Mouse (Mus musculus): ENCODE measurements around the gene Trim71. TPM values are rescaled to one million over a fixed set of nuclear protein-coding genes. Genes with fewer than 3 reads are reported as not detected.
A peak's percentile ranks its signal among the peaks of the same experiment; 100 is the strongest.

The Trim71 gene
- total RNA-seq, 2 experiments from 2014 or later, result 0.69 TPM

GRCm38 (mm10) chr9:114560771-114561670 lies 3.1 kb downstream of the Trim71 start:
- DNase-seq (ENCODE audit: low spot score in 2 of 2), result no peak
- intact Hi-C loops (cut with DNase I), result no loop called here

GRCm38 (mm10) chr9:114560141-114560540 lies 4.0 kb downstream of the Trim71 start:
- DNase-seq (ENCODE audit: low spot score in 2 of 2), result no peak
- intact Hi-C loops (cut with DNase I), result no loop called here

- intact Hi-C loops (cut with DNase I), result no loop called here
- no peak for DNase-seq (ENCODE audit: low spot score in 2 of 2)
These were observed 7.1 kb downstream of the Trim71 start for GRCm38 (mm10) chr9:114557086-114557485.

- no peak for DNase-seq (ENCODE audit: low spot score in 2 of 2)
- intact Hi-C loops (cut with DNase I), result no loop called here
These were observed 7.8 kb downstream of the Trim71 start for GRCm38 (mm10) chr9:114556276-114556855.

- DNase-seq (ENCODE audit: low spot score in 2 of 2), result no peak
These were observed 9.7 kb downstream of the Trim71 start for GRCm38 (mm10) chr9:114554355-114554979.

GRCm38 (mm10) chr9:114553828-114554227 lies 10.3 kb downstream of the Trim71 start:
- DNase-seq (ENCODE audit: low spot score in 2 of 2), result no peak
- intact Hi-C loops (cut with DNase I), result no loop called here

More at GRCm38 (mm10) chr9:114554355-114554979, 9.7 kb downstream of the Trim71 start:
- intact Hi-C loops (cut with DNase I), result no loop called here

- intact Hi-C loops (cut with DNase I), result no loop called here
- DNase-seq (ENCODE audit: low spot score in 2 of 2), result no peak
These were observed 14.1 kb downstream of the Trim71 start for GRCm38 (mm10) chr9:114550033-114550432.

GRCm38 (mm10) chr9:114549117-114549516 lies 15.1 kb downstream of the Trim71 start:
- DNase-seq (ENCODE audit: low spot score in 2 of 2), result no peak
- intact Hi-C loops (cut with DNase I), result no loop called here

- intact Hi-C loops (cut with DNase I), result no loop called here
- no peak for DNase-seq (ENCODE audit: low spot score in 2 of 2)
These were observed 15.7 kb downstream of the Trim71 start for GRCm38 (mm10) chr9:114548496-114548895.

GRCm38 (mm10) chr9:114547643-114548077 lies 16.5 kb downstream of the Trim71 start:
- intact Hi-C loops (cut with DNase I), result no loop called here
- DNase-seq (ENCODE audit: low spot score in 2 of 2), result no peak

- intact Hi-C loops (cut with DNase I), result no loop called here
- no peak for DNase-seq (ENCODE audit: low spot score in 2 of 2)
These were observed 17.4 kb downstream of the Trim71 start for GRCm38 (mm10) chr9:114546765-114547164.

- DNase-seq (ENCODE audit: low spot score in 2 of 2), result no peak
- intact Hi-C loops (cut with DNase I), result no loop called here
These were observed 19.3 kb downstream of the Trim71 start for GRCm38 (mm10) chr9:114544754-114545393.

GRCm38 (mm10) chr9:114543882-114544753 lies 20.1 kb downstream of the Trim71 start:
- intact Hi-C loops (cut with DNase I), result no loop called here
- DNase-seq (ENCODE audit: low spot score in 2 of 2), result no peak

- DNase-seq (ENCODE audit: low spot score in 2 of 2), result no peak
- intact Hi-C loops (cut with DNase I), result no loop called here
These were observed 22.9 kb downstream of the Trim71 start for GRCm38 (mm10) chr9:114541279-114541741.

GRCm38 (mm10) chr9:114538996-114539563 lies 25.1 kb downstream of the Trim71 start:
- intact Hi-C loops (cut with DNase I), result no loop called here
- no peak for DNase-seq (ENCODE audit: low spot score in 2 of 2)

- no peak for DNase-seq (ENCODE audit: low spot score in 2 of 2)
- intact Hi-C loops (cut with DNase I), result no loop called here
These were observed 27.5 kb downstream of the Trim71 start for GRCm38 (mm10) chr9:114536628-114537027.

GRCm38 (mm10) chr9:114534747-114535517 lies 29.2 kb downstream of the Trim71 start:
- intact Hi-C loops (cut with DNase I), result no loop called here
- DNase-seq (ENCODE audit: low spot score in 2 of 2), result peak; percentile 6 to 73

GRCm38 (mm10) chr9:114533848-114534247 lies 30.3 kb downstream of the Trim71 start:
- DNase-seq (ENCODE audit: low spot score in 2 of 2), result no peak
- intact Hi-C loops (cut with DNase I), result no loop called here

Data from left cerebral cortex, postnatal 25 days (tissue).